Mouse (Mus musculus) limb, embryonic 13.5 days (tissue): ENCODE measurements at regions not wholly inside any gene's neighbourhood (a gene's known extent, or its start where the extent isn't known, plus 50 kb on each side); places are given as distances from the start of the nearest gene placed in this dataset.

Source experiments
- ATAC-seq: fragments of 200-750 bp; cut with Nextera tagmentation; 2 replicates; pipeline ENCODE4 v1.8.0; 2017; ENCODE audit warnings: low read depth, moderate number of reproducible peaks, moderate TSS enrichment; ENCODE audit not compliant: low FRiP score
- H3K27ac ChIP-seq: fragments of 300-500 bp; sonication (generic); 2 replicates; pipeline ENCODE4 v1.5.1; 2015; ENCODE audit warnings: inconsistent platforms, mild to moderate bottlenecking, moderate library complexity
- H3K27me3 ChIP-seq: fragments of 300-500 bp; sonication (generic); 2 replicates; pipeline ENCODE4 v1.6.1; 2015; ENCODE audit warnings: mild to moderate bottlenecking, inconsistent platforms
- H3K36me3 ChIP-seq: fragments of 300-500 bp; sonication (generic); 2 replicates; pipeline ENCODE4 v1.6.1; 2015; ENCODE audit warnings: inconsistent platforms, mild to moderate bottlenecking, moderate library complexity
- H3K4me1 ChIP-seq: fragments of 300-500 bp; sonication (generic); 2 replicates; pipeline ENCODE4 v1.6.1; 2015; ENCODE audit warnings: inconsistent platforms
- H3K4me2 ChIP-seq: fragments of 300-500 bp; sonication (generic); replicated peaks from 2 replicates; pipeline ENCODE4 v1.6.1; 2015; ENCODE audit warnings: inconsistent platforms, mild to moderate bottlenecking, moderate library complexity
- H3K4me3 ChIP-seq: fragments of 300-500 bp; sonication (generic); 2 replicates; pipeline ENCODE4 v1.5.1; 2015; ENCODE audit warnings: moderate library complexity, mild to moderate bottlenecking, inconsistent platforms
- H3K9ac ChIP-seq: fragments of 300-500 bp; sonication (generic); 2 replicates; pipeline ENCODE4 v1.6.1; 2015; ENCODE audit warnings: mild to moderate bottlenecking, inconsistent platforms
- H3K9me3 ChIP-seq: fragments of 300-500 bp; sonication (generic); 2 replicates; pipeline ENCODE4 v1.6.1; 2016; ENCODE audit warnings: inconsistent platforms
- WGBS: fragments of 180-500 bp; shearing (Covaris S2); methylation state at CpG from one replicate; pipeline ENCODE4 v1.1.7; 2015; 5-methylcytosine and 5-hydroxymethylcytosine counted together

GRCm38 (mm10) chr12:112411612-112412350 is 77.5 kb upstream of the A530016L24Rik start:
- H3K4me2 ChIP-seq = peak overlapping the region; percentile 14; the same call in 1 of the 2 replicates
- H3K9ac ChIP-seq = no peak overlapping the region
- H3K9me3 ChIP-seq = no peaks in the 10 kb centered on the region
- no peak overlapping the region for H3K4me3 ChIP-seq
- H3K27ac ChIP-seq = no peak overlapping the region
- H3K36me3 ChIP-seq = no peaks in the 10 kb centered on the region
- peaks cover 23% of the 10 kb centered on the region; the same call in 1 of the 2 replicates for H3K27me3 ChIP-seq
- 7% methylated on average over 13 of the region's 13 CpGs for WGBS
- no peak for ATAC-seq
- H3K4me1 ChIP-seq = peaks cover 32% of the 10 kb centered on the region

GRCm38 (mm10) chr12:112412351-112412697 is 76.9 kb upstream of the A530016L24Rik start:
- Histone ChIP-seq H3K4me1 (peaks cover 28% of the 10 kb centered on the region), H3K9ac (no peak overlapping the region), H3K4me3 (no peak overlapping the region), H3K4me2 (no peak overlapping the region), H3K9me3 (no peaks in the 10 kb centered on the region), H3K27me3 (peaks cover 18% of the 10 kb centered on the region; the same call in 1 of the 2 replicates), H3K27ac (no peak overlapping the region), H3K36me3 (no peaks in the 10 kb centered on the region)
- no peak for ATAC-seq
- WGBS = 11% methylated on average over 2 of the region's 2 CpGs

DNA sequence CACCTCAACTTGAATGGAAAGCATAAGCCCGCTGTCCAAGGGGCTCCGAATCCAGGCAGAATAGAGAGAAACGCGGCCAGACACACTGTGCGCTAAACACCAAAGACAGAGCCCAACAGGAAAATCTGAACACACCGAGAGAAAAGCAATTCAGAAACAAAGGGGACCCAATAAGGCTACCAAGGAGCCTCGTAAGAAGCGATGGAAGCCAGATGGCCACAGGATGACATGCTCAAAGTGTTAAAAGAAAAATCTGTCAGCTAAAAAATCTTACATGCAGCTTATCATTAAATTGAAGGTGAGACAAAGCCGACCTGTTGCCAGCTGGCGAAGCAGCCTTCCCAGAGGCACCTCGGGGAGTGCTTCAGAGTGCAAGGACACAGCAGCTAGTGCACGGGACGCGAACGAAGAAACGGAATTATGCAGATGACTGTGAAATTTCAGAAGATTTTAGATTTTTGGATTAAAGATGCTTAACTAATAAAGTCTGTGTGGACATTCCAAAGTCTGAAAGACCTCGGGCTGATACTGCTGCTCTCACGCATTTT is 73.2 kb upstream of the A530016L24Rik start:
- Histone ChIP-seq H3K27ac (no peak overlapping the region), H3K36me3 (no peaks in the 10 kb centered on the region), H3K9me3 (no peaks in the 10 kb centered on the region), H3K9ac (no peak overlapping the region), H3K4me3 (no peak overlapping the region), H3K4me1 (peaks cover 19% of the 10 kb centered on the region), H3K27me3 (peaks cover 10% of the 10 kb centered on the region; the same call in 1 of the 2 replicates), H3K4me2 (no peak overlapping the region)
- ATAC-seq = no peak
- 67% methylated on average over 18 of the region's 18 CpGs for WGBS

DNA sequence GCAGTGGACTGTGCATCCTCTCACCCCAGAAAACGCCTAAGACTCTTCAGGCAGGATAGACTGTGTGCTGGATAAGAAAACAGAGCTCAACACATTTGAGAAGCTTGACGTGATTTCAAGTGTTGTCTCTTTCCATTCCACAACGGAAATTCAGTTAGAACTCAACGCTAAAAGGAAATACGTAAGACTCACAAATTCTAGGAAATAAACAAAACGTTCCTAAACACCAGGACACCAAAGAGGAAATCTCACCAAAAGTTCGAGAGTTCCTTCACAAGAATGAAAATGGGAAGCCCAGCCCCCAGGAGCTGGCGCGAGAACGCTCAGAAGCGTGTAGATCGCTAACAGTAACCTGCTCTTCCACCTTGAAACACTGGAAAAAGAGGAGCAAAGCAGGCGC is 72.7 kb upstream of the A530016L24Rik start:
- Histone ChIP-seq H3K27ac (no peak overlapping the region), H3K36me3 (no peaks in the 10 kb centered on the region), H3K9ac (no peak overlapping the region), H3K4me3 (no peak overlapping the region), H3K4me2 (no peak overlapping the region), H3K4me1 (peaks cover 16% of the 10 kb centered on the region), H3K27me3 (peaks cover 6% of the 10 kb centered on the region; the same call in 1 of the 2 replicates), H3K9me3 (no peaks in the 10 kb centered on the region)
- ATAC-seq = no peak
- 80% methylated on average over 13 of the region's 13 CpGs for WGBS

DNA sequence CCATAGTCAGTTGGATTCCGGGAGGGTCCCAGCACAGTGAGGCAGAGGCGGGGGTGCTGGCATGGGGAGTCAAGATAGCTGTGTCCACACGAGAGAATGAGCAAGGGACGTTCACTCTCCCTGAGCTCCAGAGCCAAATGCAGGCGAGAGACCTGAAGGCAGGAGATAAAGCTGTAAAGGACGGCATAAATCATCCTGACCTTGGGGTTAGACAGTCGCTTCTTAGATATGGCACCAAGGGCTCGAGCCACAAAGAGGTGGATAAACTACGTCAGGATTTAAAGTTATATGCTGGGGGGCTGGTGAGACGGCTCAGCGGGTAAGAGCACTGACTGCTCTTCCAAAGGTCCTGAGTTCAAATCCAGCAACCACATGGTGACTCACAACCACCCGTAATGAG is 70.6 kb upstream of the A530016L24Rik start:
- 63% methylated on average over 12 of the region's 12 CpGs for WGBS
- H3K4me1 ChIP-seq = 0 out of 2 replicates have a peak, but pooled peaks cover 5% of the 10 kb centered on the region
- H3K4me3 ChIP-seq = no peak overlapping the region
- H3K27ac ChIP-seq = no peak overlapping the region
- H3K27me3 ChIP-seq = peaks cover 3% of the 10 kb centered on the region; the same call in 1 of the 2 replicates
- H3K36me3 ChIP-seq = no peaks in the 10 kb centered on the region
- no peak overlapping the region for H3K4me2 ChIP-seq
- no peak for ATAC-seq
- no peaks in the 10 kb centered on the region for H3K9me3 ChIP-seq
- no peak overlapping the region for H3K9ac ChIP-seq

- Histone ChIP-seq H3K9ac (no peak overlapping the region), H3K4me3 (no peak overlapping the region), H3K4me2 (no peak overlapping the region), H3K4me1 (0 out of 2 replicates have a peak, but pooled peaks cover 2% of the 10 kb centered on the region), H3K36me3 (no peaks in the 10 kb centered on the region), H3K9me3 (no peaks in the 10 kb centered on the region; the same call in 1 of the 2 replicates), H3K27me3 (peaks cover 6% of the 10 kb centered on the region), H3K27ac (no peak overlapping the region)
- 87% methylated on average over 9 of the region's 9 CpGs for WGBS
- ATAC-seq = no peak
These were observed 67.1 kb upstream of the A530016L24Rik start for GRCm38 (mm10) chr12:112422177-112422576.

- Histone ChIP-seq H3K4me3 (no peak overlapping the region), H3K9ac (no peak overlapping the region), H3K4me2 (no peak overlapping the region), H3K4me1 (peaks cover 11% of the 10 kb centered on the region), H3K9me3 (no peaks in the 10 kb centered on the region; the same call in 1 of the 2 replicates), H3K36me3 (no peaks in the 10 kb centered on the region), H3K27me3 (peaks cover 6% of the 10 kb centered on the region), H3K27ac (no peak overlapping the region)
- WGBS = 78% methylated on average over 6 of the region's 6 CpGs
- ATAC-seq = no peak
These were observed 65.1 kb upstream of the A530016L24Rik start for GRCm38 (mm10) chr12:112424150-112424549.

- H3K27me3 ChIP-seq = peaks cover 6% of the 10 kb centered on the region
- no peak overlapping the region for H3K27ac ChIP-seq
- no peaks in the 10 kb centered on the region; the same call in 1 of the 2 replicates for H3K9me3 ChIP-seq
- H3K4me3 ChIP-seq = no peak overlapping the region
- H3K9ac ChIP-seq = no peak overlapping the region
- H3K36me3 ChIP-seq = no peaks in the 10 kb centered on the region
- no peak overlapping the region for H3K4me2 ChIP-seq
- 79% methylated on average over 9 of the region's 9 CpGs for WGBS
- peaks cover 32% of the 10 kb centered on the region for H3K4me1 ChIP-seq
- no peak for ATAC-seq
These were observed 62.6 kb upstream of the A530016L24Rik start for GRCm38 (mm10) chr12:112426681-112427080.

DNA sequence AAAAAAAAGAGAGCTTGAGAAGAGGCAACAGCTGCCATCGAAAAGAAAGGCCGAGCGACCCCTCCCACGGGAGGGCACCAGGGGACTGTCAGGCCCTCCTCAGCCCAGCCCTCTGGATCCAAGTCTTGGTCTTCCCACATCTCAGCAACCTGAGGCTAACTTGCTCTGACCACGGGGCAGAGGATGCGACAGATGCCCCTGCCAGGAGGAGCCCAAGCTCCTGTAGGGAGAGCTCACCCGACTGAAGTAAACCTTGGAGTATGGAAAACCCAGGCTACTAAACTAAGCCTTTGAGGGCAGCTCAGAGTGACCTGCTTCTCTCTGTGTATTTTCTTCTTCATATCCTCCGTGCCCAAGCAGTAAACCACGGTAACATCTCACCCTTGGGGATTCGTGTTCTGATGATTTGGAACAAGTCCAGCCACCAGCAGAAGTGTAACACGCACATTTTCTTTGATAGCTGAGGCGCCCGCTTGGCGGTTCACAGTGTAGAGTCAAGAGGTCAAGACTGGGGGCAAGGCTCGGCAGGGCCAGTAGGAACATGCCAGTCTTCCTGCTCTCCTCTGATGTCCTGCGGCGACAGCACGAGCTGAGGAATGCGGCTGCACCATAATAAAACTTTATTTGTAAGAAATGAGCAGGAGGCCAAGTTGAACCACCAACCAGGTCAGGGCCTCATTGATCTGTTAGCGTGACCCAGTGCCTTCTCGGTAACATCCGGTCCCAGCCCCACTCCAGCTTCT is 59.0 kb upstream of the A530016L24Rik start:
- Histone ChIP-seq H3K27ac (no peak overlapping the region), H3K9ac (no peak overlapping the region), H3K4me1 (peaks cover 48% of the 10 kb centered on the region), H3K4me3 (no peak overlapping the region), H3K9me3 (no peaks in the 10 kb centered on the region), H3K4me2 (peak overlapping the region; percentile 16), H3K36me3 (no peaks in the 10 kb centered on the region), H3K27me3 (peaks cover 16% of the 10 kb centered on the region)
- 22% methylated on average over 22 of the region's 22 CpGs for WGBS
- ATAC-seq = no peak

GRCm38 (mm10) chr12:112433315-112433714 is 55.9 kb upstream of the A530016L24Rik start:
- no peak for ATAC-seq
- Histone ChIP-seq H3K4me2 (no peak overlapping the region), H3K27me3 (peaks cover 12% of the 10 kb centered on the region; the same call in 1 of the 2 replicates), H3K4me3 (no peak overlapping the region), H3K27ac (no peak overlapping the region), H3K9me3 (no peaks in the 10 kb centered on the region), H3K9ac (no peak overlapping the region), H3K4me1 (peaks cover 55% of the 10 kb centered on the region), H3K36me3 (no peaks in the 10 kb centered on the region)
- WGBS = 17% methylated on average over 12 of the region's 12 CpGs

- H3K27me3 ChIP-seq = peaks cover 12% of the 10 kb centered on the region; the same call in 1 of the 2 replicates
- H3K36me3 ChIP-seq = no peaks in the 10 kb centered on the region
- H3K27ac ChIP-seq = no peak overlapping the region
- no peak overlapping the region for H3K9ac ChIP-seq
- H3K4me1 ChIP-seq = peaks cover 40% of the 10 kb centered on the region
- H3K4me2 ChIP-seq = no peak overlapping the region
- WGBS = 40% methylated on average over 3 of the region's 3 CpGs
- peak; percentile 38; the same call in 1 of the 2 replicates for ATAC-seq
- no peak overlapping the region for H3K4me3 ChIP-seq
- no peaks in the 10 kb centered on the region for H3K9me3 ChIP-seq
These were observed 54.5 kb upstream of the A530016L24Rik start for GRCm38 (mm10) chr12:112434673-112435294.
